Mouse (Mus musculus) heart, adult 11 months (tissue): ENCODE data around the gene Ttll11.

Source experiments
- DNase-seq: peaks from one replicate; pipeline ENCODE4 v3.0.0; 2022

Ttll11 gene

GRCm38 (mm10) chr2:35963280-35963679, 16.4 kb downstream of the Ttll11 start:
- DNase-seq: no peak

GRCm38 (mm10) chr2:35961593-35962127, 18.1 kb downstream of the Ttll11 start:
- no peak for DNase-seq

GRCm38 (mm10) chr2:35957471-35958140, 22.1 kb downstream of the Ttll11 start:
- no peak for DNase-seq

- no peak for DNase-seq
These were observed 24.5 kb downstream of the Ttll11 start for GRCm38 (mm10) chr2:35955211-35955610.

GRCm38 (mm10) chr2:35952187-35952958, 27.3 kb downstream of the Ttll11 start:
- DNase-seq: no peak

- no peak for DNase-seq
These were observed 34.8 kb downstream of the Ttll11 start for GRCm38 (mm10) chr2:35944896-35945295.

- DNase-seq: no peak
These were observed 36.8 kb downstream of the Ttll11 start for GRCm38 (mm10) chr2:35942960-35943359.

- no peak for DNase-seq
These were observed 44.7 kb downstream of the Ttll11 start for GRCm38 (mm10) chr2:35935045-35935444.

- DNase-seq: no peak
These were observed 46.6 kb downstream of the Ttll11 start for GRCm38 (mm10) chr2:35933116-35933515.

GRCm38 (mm10) chr2:35931619-35932018, 48.1 kb downstream of the Ttll11 start:
- no peak for DNase-seq

- peak; percentile 94 for DNase-seq
These were observed 49.1 kb downstream of the Ttll11 start for GRCm38 (mm10) chr2:35930498-35931149.

GRCm38 (mm10) chr2:35928133-35928532, 51.6 kb downstream of the Ttll11 start:
- peak; percentile 97 for DNase-seq

GRCm38 (mm10) chr2:35924947-35925346, 54.8 kb downstream of the Ttll11 start:
- no peak for DNase-seq

GRCm38 (mm10) chr2:35922956-35923355, 56.8 kb downstream of the Ttll11 start:
- no peak for DNase-seq

GRCm38 (mm10) chr2:35912090-35912489, 67.6 kb downstream of the Ttll11 start:
- DNase-seq: peak; percentile 94

- no peak for DNase-seq
These were observed 68.0 kb downstream of the Ttll11 start for GRCm38 (mm10) chr2:35911675-35912074.

GRCm38 (mm10) chr2:35910740-35911139, 69.0 kb downstream of the Ttll11 start:
- DNase-seq: no peak

- no peak for DNase-seq
These were observed 70.4 kb downstream of the Ttll11 start for GRCm38 (mm10) chr2:35909353-35909752.

- no peak for DNase-seq
These were observed 72.1 kb downstream of the Ttll11 start for GRCm38 (mm10) chr2:35907578-35907977.

GRCm38 (mm10) chr2:35906174-35906798, 73.4 kb downstream of the Ttll11 start:
- peak; percentile 95 for DNase-seq

GRCm38 (mm10) chr2:35900845-35901244, 78.9 kb downstream of the Ttll11 start:
- DNase-seq: peak; percentile 97

GRCm38 (mm10) chr2:35899712-35900111, 80.0 kb downstream of the Ttll11 start:
- DNase-seq: no peak

- DNase-seq: no peak
These were observed 80.6 kb downstream of the Ttll11 start for GRCm38 (mm10) chr2:35899135-35899474.
